Mouse (Mus musculus) left cerebral cortex, adult 11 months (tissue): ENCODE measurements around the gene Ovol2.

Experiments used
- DNase-seq: peaks from one replicate; pipeline ENCODE4 v3.0.0; 2022; ENCODE audit warnings: low spot score

Ovol2 gene

GRCm38 (mm10) chr2:144267004-144267730 is 64.8 kb downstream of the Ovol2 start:
- no peak for DNase-seq

GRCm38 (mm10) chr2:144265916-144266683 is 65.8 kb downstream of the Ovol2 start:
- no peak for DNase-seq

- DNase-seq = no peak
Observed at GRCm38 (mm10) chr2:144265120-144265488, 66.8 kb downstream of the Ovol2 start.

GRCm38 (mm10) chr2:144264398-144265119 is 67.4 kb downstream of the Ovol2 start:
- DNase-seq = no peak

GRCm38 (mm10) chr2:144262837-144263236 is 69.1 kb downstream of the Ovol2 start:
- no peak for DNase-seq
